Mouse (Mus musculus) layer of hippocampus, adult 18-20 months (tissue): ENCODE measurements at regions not wholly inside any gene's neighbourhood (a gene's known extent, or its start where the extent isn't known, plus 50 kb on each side); places are given as distances from the start of the nearest gene placed in this dataset.
"Not testable (repeated sequence)": the region's sequence is repeated elsewhere in the genome, so short reads cannot be mapped to it uniquely, and the experiment has no call there.

Experiments used
- DNase-seq, 2 experiments: peaks; one replicate each; pipeline ENCODE4 v3.0.0; 2022; ENCODE audit warnings: low spot score in 2 of 2

GRCm38 (mm10) chr3:20892916-20893430, 526.0 kb upstream of the Agtr1b start:
- DNase-seq: peak in 1 of 2 experiments; percentile 11

GRCm38 (mm10) chr3:20864241-20864640, 497.3 kb upstream of the Agtr1b start:
- no peak for DNase-seq

- no peak for DNase-seq
These were observed 464.1 kb upstream of the Agtr1b start for GRCm38 (mm10) chr3:20831038-20831437.

- no peak for DNase-seq
These were observed 462.4 kb upstream of the Agtr1b start for GRCm38 (mm10) chr3:20829391-20829790.

- DNase-seq: no peak
These were observed 461.8 kb upstream of the Agtr1b start for GRCm38 (mm10) chr3:20828811-20829210.

- DNase-seq: peak in 1 of 2 experiments; percentile 25
These were observed 458.8 kb upstream of the Agtr1b start for GRCm38 (mm10) chr3:20825661-20826334.

- DNase-seq: peak; percentile 13 to 59
These were observed 455.2 kb upstream of the Agtr1b start for GRCm38 (mm10) chr3:20822226-20822625.

GRCm38 (mm10) chr3:20821712-20822111, 454.7 kb upstream of the Agtr1b start:
- DNase-seq: peak in 1 of 2 experiments; percentile 11

- no peak for DNase-seq
These were observed 453.1 kb upstream of the Agtr1b start for GRCm38 (mm10) chr3:20820047-20820446.

- DNase-seq: no peak
These were observed 452.6 kb upstream of the Agtr1b start for GRCm38 (mm10) chr3:20819586-20819985.

GRCm38 (mm10) chr3:20816613-20817012, 449.6 kb upstream of the Agtr1b start:
- no peak for DNase-seq

- no peak for DNase-seq
These were observed 427.3 kb upstream of the Agtr1b start for GRCm38 (mm10) chr3:20794256-20794655.

GRCm38 (mm10) chr3:20792503-20792902, 425.5 kb upstream of the Agtr1b start:
- no peak for DNase-seq

GRCm38 (mm10) chr3:20777883-20778282, 410.9 kb upstream of the Agtr1b start:
- no peak for DNase-seq

- DNase-seq: no peak
These were observed 410.0 kb upstream of the Agtr1b start for GRCm38 (mm10) chr3:20776964-20777304.

- peak; percentile 42 to 44 for DNase-seq
These were observed 409.4 kb upstream of the Agtr1b start for GRCm38 (mm10) chr3:20776128-20776963.

GRCm38 (mm10) chr3:20734302-20734701, 367.3 kb upstream of the Agtr1b start:
- DNase-seq: peak; percentile 16 to 70

- no peak for DNase-seq
These were observed 365.0 kb upstream of the Agtr1b start for GRCm38 (mm10) chr3:20732005-20732404.

GRCm38 (mm10) chr3:20730481-20730880, 363.5 kb upstream of the Agtr1b start:
- no peak for DNase-seq

- DNase-seq: not testable (repeated sequence)
These were observed 362.8 kb upstream of the Agtr1b start for GRCm38 (mm10) chr3:20729776-20730175.

- no peak for DNase-seq
These were observed 347.7 kb upstream of the Agtr1b start for GRCm38 (mm10) chr3:20714671-20715070.

- DNase-seq: no peak
These were observed 342.7 kb upstream of the Agtr1b start for GRCm38 (mm10) chr3:20709661-20710060.
